Mouse (Mus musculus) limb, embryonic 10.5 days (tissue): ENCODE data around the gene Anapc4. TPM values are rescaled to one million over a fixed set of nuclear protein-coding genes. Genes with fewer than 3 reads are reported as not detected.

Source experiments
- DNase-seq: peaks from one replicate; pipeline ENCODE4 v3.0.0-alpha.2; 2017; ENCODE audit warnings: low spot score
- H3K27ac ChIP-seq: fragments of 300-500 bp; sonication (generic); 2 replicates; pipeline ENCODE4 v1.5.1; 2016; ENCODE audit warnings: mild to moderate bottlenecking
- H3K27me3 ChIP-seq: fragments of 300-500 bp; sonication (generic); 2 replicates; pipeline ENCODE4 v1.6.1; 2016; ENCODE audit warnings: low read depth, mild to moderate bottlenecking; ENCODE audit not compliant: poor library complexity, severe bottlenecking
- H3K36me3 ChIP-seq: fragments of 300-500 bp; sonication (generic); 2 replicates; pipeline ENCODE4 v1.6.1; 2016; ENCODE audit warnings: mild to moderate bottlenecking, moderate library complexity
- H3K4me1 ChIP-seq: fragments of 300-500 bp; sonication (generic); 2 replicates; pipeline ENCODE4 v1.6.1; 2016
- H3K4me3 ChIP-seq: fragments of 300-500 bp; sonication (generic); 2 replicates; pipeline ENCODE4 v1.5.1; 2016; ENCODE audit warnings: mild to moderate bottlenecking, moderate library complexity
- H3K9me3 ChIP-seq: fragments of 300-500 bp; sonication (generic); replicated peaks from 2 replicates; pipeline ENCODE4 v1.6.1; 2016; ENCODE audit warnings: mild to moderate bottlenecking
- WGBS: fragments of 180-500 bp; shearing (Covaris S2); methylation state at CpG from one replicate; pipeline ENCODE4 v1.1.7; 2016; 5-methylcytosine and 5-hydroxymethylcytosine counted together
- polyA plus RNA-seq: library from polyadenylated mRNA; unstranded; fragments of >200 nt; fragmentation: Nextera tagmentation; extraction: Ambion mirVana; gene quantifications from 2 replicates; pipeline ENCODE4 v1.2.1, GENCODE M21; 2016

Gene Anapc4
- polyA plus RNA-seq, 1 experiment from 2014 or later, result 132 TPM

GRCm38 (mm10) chr5:52879926-52880325 lies 46.1 kb downstream of the Anapc4 start:
- Histone ChIP-seq H3K4me3 (no peak overlapping the region), H3K36me3 (no peaks in the 10 kb centered on the region), H3K27me3 (peaks cover 11% of the 10 kb centered on the region; the same call in 1 of the 2 replicates), H3K27ac (no peak overlapping the region), H3K9me3 (no peaks in the 10 kb centered on the region), H3K4me1 (no peaks in the 10 kb centered on the region)
- WGBS, result 96% methylated on average over 6 of the region's 6 CpGs
- no peak for DNase-seq

GRCm38 (mm10) chr5:52882446-52882845 lies 48.6 kb downstream of the Anapc4 start:
- Histone ChIP-seq H3K36me3 (no peaks in the 10 kb centered on the region), H3K4me1 (no peaks in the 10 kb centered on the region), H3K27ac (no peak overlapping the region), H3K27me3 (peaks cover 11% of the 10 kb centered on the region; the same call in 1 of the 2 replicates), H3K4me3 (no peak overlapping the region), H3K9me3 (no peaks in the 10 kb centered on the region; the same call in 1 of the 2 replicates)
- no peak for DNase-seq
- 48% methylated on average over 2 of the region's 2 CpGs for WGBS

GRCm38 (mm10) chr5:52887085-52887484 lies 53.3 kb downstream of the Anapc4 start:
- Histone ChIP-seq H3K4me1 (no peaks in the 10 kb centered on the region), H3K27ac (no peak overlapping the region), H3K36me3 (no peaks in the 10 kb centered on the region), H3K9me3 (no peaks in the 10 kb centered on the region; the same call in 1 of the 2 replicates), H3K4me3 (no peak overlapping the region), H3K27me3 (no peaks in the 10 kb centered on the region)
- DNase-seq, result peak; percentile 56
- WGBS, result 60% methylated on average over 12 of the region's 12 CpGs

DNA sequence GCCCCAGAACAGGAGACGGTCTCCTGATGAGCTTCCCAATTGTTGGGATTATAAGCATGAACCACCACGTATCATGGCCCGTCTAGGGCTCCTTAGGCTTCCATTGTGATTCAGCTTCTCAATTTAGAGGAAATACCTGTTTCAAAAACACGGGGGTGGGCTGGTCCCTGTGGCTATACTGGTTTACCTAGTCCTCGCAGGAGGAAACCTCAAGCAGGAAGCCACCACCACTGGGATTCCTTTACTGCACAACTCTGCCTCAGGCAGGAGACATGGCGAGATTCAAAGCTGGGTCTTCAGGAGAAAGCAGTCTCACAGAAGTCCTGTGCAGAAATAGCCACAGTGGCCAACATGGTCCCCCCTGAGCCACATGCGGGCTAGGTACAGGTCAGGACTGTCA lies 56.1 kb downstream of the Anapc4 start:
- no peaks in the 10 kb centered on the region for H3K27me3 ChIP-seq
- H3K9me3 ChIP-seq, result no peaks in the 10 kb centered on the region; the same call in 1 of the 2 replicates
- no peaks in the 10 kb centered on the region for H3K4me1 ChIP-seq
- WGBS, result 87% methylated on average over 7 of the region's 7 CpGs
- no peak for DNase-seq
- H3K36me3 ChIP-seq, result no peaks in the 10 kb centered on the region
- H3K4me3 ChIP-seq, result no peak overlapping the region
- no peak overlapping the region for H3K27ac ChIP-seq

DNA sequence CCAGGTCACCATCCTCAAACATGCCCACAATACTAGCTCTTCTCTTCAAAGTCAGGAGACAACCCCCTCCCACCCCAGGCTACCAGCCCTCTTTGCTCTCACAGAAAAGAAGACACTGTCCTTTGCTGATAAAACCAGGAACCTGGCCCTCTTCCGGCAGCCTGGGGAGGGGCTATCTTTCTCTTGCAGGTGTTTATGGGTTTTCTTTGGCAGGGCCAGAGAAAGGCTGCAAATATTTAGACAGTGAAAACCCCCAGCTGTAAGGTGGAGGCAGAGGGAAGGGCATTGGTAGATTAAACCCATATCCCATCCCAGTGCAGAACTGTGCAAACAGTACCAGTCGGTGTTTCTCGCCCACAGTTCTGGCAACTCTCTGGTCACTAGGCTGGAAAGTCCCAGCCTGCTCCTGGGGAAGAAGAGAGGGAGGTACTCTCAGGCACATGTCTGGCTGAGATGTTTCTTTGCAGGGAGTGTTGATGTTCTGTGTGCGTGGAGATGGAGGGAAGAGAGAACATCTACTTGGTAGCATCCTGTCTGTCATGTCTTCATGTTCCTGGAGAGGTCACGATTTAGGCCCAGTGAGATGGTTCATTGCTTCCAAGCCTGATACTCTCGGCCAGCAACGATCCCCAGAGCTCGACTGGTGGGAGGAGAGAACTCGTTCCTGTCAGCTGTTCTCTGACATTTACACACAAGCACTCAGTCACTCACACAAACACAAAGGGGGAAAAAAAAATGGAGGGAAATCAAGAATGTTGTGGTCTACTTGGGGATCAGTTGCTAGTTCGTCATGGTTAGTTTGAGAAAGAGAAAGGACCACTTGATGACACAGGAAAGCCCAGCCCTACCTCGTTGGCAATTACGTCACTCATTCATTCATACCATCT lies 58.4 kb downstream of the Anapc4 start:
- Histone ChIP-seq H3K27ac (no peak overlapping the region), H3K4me3 (no peak overlapping the region), H3K4me1 (no peaks in the 10 kb centered on the region), H3K9me3 (no peaks in the 10 kb centered on the region), H3K27me3 (no peaks in the 10 kb centered on the region), H3K36me3 (no peaks in the 10 kb centered on the region)
- DNase-seq, result no peak
- 84% methylated on average over 12 of the region's 12 CpGs for WGBS

DNA sequence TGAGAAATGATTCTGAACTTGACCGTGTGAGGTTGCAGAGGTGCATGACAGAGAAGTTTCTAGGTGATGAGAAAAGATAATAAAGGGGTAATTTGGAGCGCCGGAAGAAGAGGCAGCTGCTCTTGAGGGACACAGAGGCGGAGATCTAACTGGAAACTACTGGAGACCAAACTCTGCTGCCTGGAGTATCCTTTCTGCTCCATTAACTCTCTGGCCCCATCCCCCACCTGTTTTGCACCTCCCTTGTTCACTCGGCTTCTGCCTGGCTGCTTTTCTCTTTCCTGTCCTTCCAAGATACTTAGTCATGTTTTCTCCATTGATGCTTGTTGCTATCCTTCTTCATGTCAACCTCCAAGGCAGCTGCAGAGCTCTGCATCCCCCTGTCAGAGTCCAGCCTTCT lies 60.1 kb downstream of the Anapc4 start:
- Histone ChIP-seq H3K4me3 (no peak overlapping the region), H3K4me1 (no peaks in the 10 kb centered on the region), H3K9me3 (no peaks in the 10 kb centered on the region), H3K36me3 (no peaks in the 10 kb centered on the region), H3K27me3 (no peaks in the 10 kb centered on the region), H3K27ac (no peak overlapping the region)
- no peak for DNase-seq
- 84% methylated on average over 5 of the region's 5 CpGs for WGBS

GRCm38 (mm10) chr5:52904246-52904645 lies 70.4 kb downstream of the Anapc4 start:
- Histone ChIP-seq H3K27ac (peak overlapping the region; percentile 71; the same call in 1 of the 2 replicates), H3K4me1 (peaks cover 13% of the 10 kb centered on the region), H3K27me3 (no peaks in the 10 kb centered on the region), H3K4me3 (no peak overlapping the region), H3K36me3 (no peaks in the 10 kb centered on the region), H3K9me3 (no peaks in the 10 kb centered on the region)
- 14% methylated on average over 4 of the region's 4 CpGs for WGBS
- peak; percentile 32 for DNase-seq

- Histone ChIP-seq H3K4me3 (0 out of 2 replicates have a peak overlapping the region, but pooled peaks have one; percentile 5), H3K27me3 (no peaks in the 10 kb centered on the region), H3K4me1 (peaks cover 13% of the 10 kb centered on the region), H3K36me3 (no peaks in the 10 kb centered on the region), H3K27ac (peak overlapping the region; percentile 71), H3K9me3 (no peaks in the 10 kb centered on the region)
- DNase-seq, result peak; percentile 33
- 16% methylated on average over 6 of the region's 6 CpGs for WGBS
Measured at GRCm38 (mm10) chr5:52904671-52905070, 70.9 kb downstream of the Anapc4 start.

DNA sequence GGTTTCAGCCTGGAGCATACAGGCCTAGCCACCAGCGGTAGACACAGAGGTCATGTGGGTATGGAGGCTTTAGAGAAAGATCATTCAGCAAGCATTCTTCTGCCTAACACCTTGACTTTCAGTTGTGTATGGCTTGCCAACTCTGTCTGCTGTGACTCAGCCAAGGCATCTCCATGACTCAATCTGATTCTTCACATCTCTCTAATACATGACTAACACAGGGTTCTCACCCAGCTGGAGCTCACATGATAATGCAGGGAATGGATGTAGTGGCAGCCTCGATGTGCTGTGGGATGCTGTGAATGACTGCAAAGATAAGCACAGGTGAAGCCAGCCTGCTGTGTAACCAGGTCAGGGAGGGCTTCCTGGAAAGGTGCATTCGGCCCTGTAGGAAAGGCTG lies 74.4 kb downstream of the Anapc4 start:
- no peak overlapping the region for H3K4me3 ChIP-seq
- no peaks in the 10 kb centered on the region for H3K9me3 ChIP-seq
- H3K27ac ChIP-seq, result no peak overlapping the region
- 91% methylated on average over 3 of the region's 3 CpGs for WGBS
- H3K4me1 ChIP-seq, result peaks cover 18% of the 10 kb centered on the region
- H3K36me3 ChIP-seq, result no peaks in the 10 kb centered on the region
- no peaks in the 10 kb centered on the region for H3K27me3 ChIP-seq
- no peak for DNase-seq

- WGBS, result 43% methylated on average over 12 of the region's 12 CpGs
- Histone ChIP-seq H3K36me3 (no peaks in the 10 kb centered on the region), H3K27me3 (no peaks in the 10 kb centered on the region), H3K9me3 (no peaks in the 10 kb centered on the region), H3K27ac (no peak overlapping the region), H3K4me1 (peaks cover 8% of the 10 kb centered on the region), H3K4me3 (no peak overlapping the region)
- DNase-seq, result peak; percentile 36
Measured at GRCm38 (mm10) chr5:52910159-52910591, 76.4 kb downstream of the Anapc4 start.

DNA sequence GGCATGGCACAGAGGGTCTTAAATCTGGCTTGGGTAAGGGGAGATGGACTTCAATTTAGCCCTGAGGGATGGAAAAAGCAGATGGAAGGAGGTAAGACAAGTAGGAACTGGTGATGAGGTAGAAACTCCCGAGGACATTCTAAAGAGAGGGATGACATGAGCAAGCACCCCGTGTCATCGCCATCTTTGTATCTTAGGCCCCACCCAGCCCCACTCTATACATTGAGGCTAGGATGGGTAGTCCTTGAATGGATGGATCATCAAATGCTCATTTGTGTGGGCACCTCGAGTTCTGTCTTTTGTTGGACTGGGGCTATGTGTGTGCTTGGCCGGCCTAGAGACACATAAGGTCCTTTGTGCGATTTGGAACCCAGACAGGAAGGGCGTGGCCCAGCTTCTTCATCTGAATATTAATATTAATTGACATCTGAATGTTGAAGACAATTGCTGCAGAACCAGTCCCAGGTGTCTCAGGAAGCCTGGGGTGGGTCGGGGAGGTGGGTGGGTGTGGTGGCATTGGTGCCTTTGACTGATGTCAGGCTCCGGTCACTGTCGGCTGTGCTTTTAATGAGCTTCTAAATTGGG lies 77.6 kb downstream of the Anapc4 start:
- WGBS, result 94% methylated on average over 10 of the region's 10 CpGs
- Histone ChIP-seq H3K4me3 (no peak overlapping the region), H3K27ac (no peak overlapping the region), H3K27me3 (no peaks in the 10 kb centered on the region), H3K36me3 (no peaks in the 10 kb centered on the region), H3K9me3 (no peaks in the 10 kb centered on the region), H3K4me1 (peaks cover 8% of the 10 kb centered on the region)
- no peak for DNase-seq

GRCm38 (mm10) chr5:52913711-52914110 lies 79.9 kb downstream of the Anapc4 start:
- 91% methylated on average over 7 of the region's 7 CpGs for WGBS
- peaks cover 8% of the 10 kb centered on the region for H3K4me1 ChIP-seq

GRCm38 (mm10) chr5:52916186-52916585 lies 82.4 kb downstream of the Anapc4 start:
- Histone ChIP-seq H3K9me3 (no peaks in the 10 kb centered on the region), H3K36me3 (no peaks in the 10 kb centered on the region), H3K4me3 (no peak overlapping the region), H3K4me1 (peaks cover 3% of the 10 kb centered on the region; the same call in 1 of the 2 replicates), H3K27me3 (no peaks in the 10 kb centered on the region), H3K27ac (no peak overlapping the region)
- DNase-seq, result no peak
- 89% methylated on average over 6 of the region's 6 CpGs for WGBS

More at GRCm38 (mm10) chr5:52913711-52914110, 79.9 kb downstream of the Anapc4 start:
- Histone ChIP-seq H3K27ac (no peak overlapping the region), H3K36me3 (no peaks in the 10 kb centered on the region), H3K27me3 (no peaks in the 10 kb centered on the region), H3K9me3 (no peaks in the 10 kb centered on the region), H3K4me3 (no peak overlapping the region)
- DNase-seq, result no peak
